Mouse (Mus musculus) hindbrain, embryonic 15.5 days (tissue): Measurements from ENCODE around the gene Mrln. TPM values are rescaled to one million over a fixed set of nuclear protein-coding genes. Genes with fewer than 3 reads are reported as not detected.

Source experiments
- ATAC-seq: fragments of 200-750 bp; cut with Nextera tagmentation; 2 replicates; pipeline ENCODE4 v1.8.0; 2017; ENCODE audit warnings: low read depth, moderate number of reproducible peaks, moderate TSS enrichment; ENCODE audit not compliant: low FRiP score
- H3K27ac ChIP-seq: fragments of 300-500 bp; sonication (generic); replicated peaks from 2 replicates; pipeline ENCODE4 v1.5.1; 2015; ENCODE audit warnings: mild to moderate bottlenecking, inconsistent platforms
- H3K27me3 ChIP-seq: fragments of 300-500 bp; sonication (generic); 2 replicates; pipeline ENCODE4 v1.6.1; 2015; ENCODE audit warnings: control low read depth, inconsistent platforms
- H3K36me3 ChIP-seq: fragments of 300-500 bp; sonication (generic); 2 replicates; pipeline ENCODE4 v1.6.1; 2015; ENCODE audit warnings: control low read depth, inconsistent platforms
- H3K4me1 ChIP-seq: fragments of 300-500 bp; sonication (generic); replicated peaks from 2 replicates; pipeline ENCODE4 v1.6.1; 2015; ENCODE audit warnings: control low read depth, inconsistent platforms
- H3K4me2 ChIP-seq: fragments of 300-500 bp; sonication (generic); 2 replicates; pipeline ENCODE4 v1.6.1; 2015; ENCODE audit warnings: moderate library complexity, mild to moderate bottlenecking, inconsistent platforms
- H3K4me3 ChIP-seq: fragments of 300-500 bp; sonication (generic); 2 replicates; pipeline ENCODE4 v1.5.1; 2015; ENCODE audit warnings: mild to moderate bottlenecking, inconsistent platforms
- H3K9ac ChIP-seq: fragments of 300-500 bp; sonication (generic); 2 replicates; pipeline ENCODE4 v1.6.1; 2015; ENCODE audit warnings: inconsistent platforms
- H3K9me3 ChIP-seq: fragments of 300-500 bp; sonication (generic); 2 replicates; pipeline ENCODE4 v1.6.1; 2016; ENCODE audit warnings: control low read depth, inconsistent platforms
- WGBS: fragments of 180-500 bp; shearing (Covaris S2); methylation state at CpG from one replicate; pipeline ENCODE4 v1.1.7; 2015; 5-methylcytosine and 5-hydroxymethylcytosine counted together
- polyA plus RNA-seq: library from polyadenylated mRNA; unstranded; fragments of >200 nt; fragmentation: Nextera tagmentation; extraction: Ambion mirVana; gene quantifications from 2 replicates; pipeline ENCODE4 v1.2.1, GENCODE M21; 2015

Mrln gene
- polyA plus RNA-seq, 1 experiment from 2014 or later = 2.0 TPM

DNA sequence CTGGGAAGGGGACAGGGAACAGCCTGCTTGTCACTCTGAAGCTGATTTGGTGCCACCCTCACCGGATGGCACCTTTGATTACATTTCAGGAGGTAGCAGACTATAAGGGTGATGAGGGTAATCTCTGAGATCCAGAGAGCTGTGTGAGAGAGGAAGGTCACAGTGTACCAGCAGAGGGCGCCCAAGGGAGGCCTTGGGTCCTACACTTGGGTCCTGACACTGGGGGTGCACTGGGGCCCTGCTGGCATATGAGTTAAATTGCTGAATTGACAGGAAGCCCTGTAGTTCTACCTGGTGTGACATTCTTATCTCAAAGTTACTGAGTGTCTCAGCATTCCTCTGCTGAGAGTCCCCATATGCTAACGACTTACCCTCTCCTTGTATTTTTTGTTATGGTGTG, 31.1 kb upstream of the Mrln start:
- H3K4me3 ChIP-seq = no peak overlapping the region
- peaks cover 3% of the 10 kb centered on the region; the same call in 1 of the 2 replicates for H3K36me3 ChIP-seq
- no peaks in the 10 kb centered on the region for H3K27me3 ChIP-seq
- peaks cover 11% of the 10 kb centered on the region for H3K4me1 ChIP-seq
- WGBS = 63% methylated on average over 3 of the region's 3 CpGs
- H3K9ac ChIP-seq = no peak overlapping the region
- ATAC-seq = no peak
- no peaks in the 10 kb centered on the region for H3K9me3 ChIP-seq
- H3K4me2 ChIP-seq = no peak overlapping the region
- H3K27ac ChIP-seq = no peak overlapping the region

DNA sequence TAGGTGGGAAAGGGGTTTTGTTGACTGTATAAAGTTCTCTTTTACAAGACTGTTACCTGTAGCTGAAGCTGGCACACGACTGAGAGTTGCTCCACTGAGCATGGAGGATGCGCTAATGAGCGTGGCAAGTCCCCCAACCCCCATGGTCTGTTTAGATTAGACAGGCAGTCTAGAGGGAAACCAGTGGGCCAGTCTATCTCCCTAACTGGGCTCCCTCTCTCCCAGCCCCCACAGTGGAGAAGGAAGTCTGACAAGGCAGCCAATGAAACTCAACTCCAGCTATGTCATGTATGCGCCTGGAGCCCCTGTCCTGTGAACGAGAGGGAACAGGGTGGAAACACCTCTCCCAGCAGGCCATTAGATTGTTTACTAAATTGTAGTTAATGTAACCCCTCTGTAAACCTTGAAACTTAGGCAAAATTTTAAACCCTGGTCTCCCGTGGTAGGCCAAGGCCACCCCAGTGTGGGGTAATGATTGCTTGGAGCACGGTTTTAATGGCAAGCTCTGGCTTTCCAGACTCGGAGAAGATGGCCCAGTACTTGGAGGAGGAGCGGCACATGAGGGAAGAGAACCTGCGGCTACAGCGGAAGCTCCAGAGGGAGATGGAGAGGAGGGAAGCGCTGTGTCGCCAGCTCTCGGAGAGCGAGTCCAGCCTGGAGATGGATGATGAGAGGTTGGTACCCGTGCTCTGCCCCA, 29.8 kb upstream of the Mrln start:
- peaks cover 3% of the 10 kb centered on the region; the same call in 1 of the 2 replicates for H3K36me3 ChIP-seq
- no peak overlapping the region for H3K4me3 ChIP-seq
- no peak overlapping the region for H3K27ac ChIP-seq
- 74% methylated on average over 16 of the region's 16 CpGs for WGBS
- no peak overlapping the region for H3K9ac ChIP-seq
- no peak overlapping the region for H3K4me2 ChIP-seq
- H3K9me3 ChIP-seq = no peaks in the 10 kb centered on the region
- no peak for ATAC-seq
- no peaks in the 10 kb centered on the region for H3K27me3 ChIP-seq
- no peaks in the 10 kb centered on the region for H3K4me1 ChIP-seq

DNA sequence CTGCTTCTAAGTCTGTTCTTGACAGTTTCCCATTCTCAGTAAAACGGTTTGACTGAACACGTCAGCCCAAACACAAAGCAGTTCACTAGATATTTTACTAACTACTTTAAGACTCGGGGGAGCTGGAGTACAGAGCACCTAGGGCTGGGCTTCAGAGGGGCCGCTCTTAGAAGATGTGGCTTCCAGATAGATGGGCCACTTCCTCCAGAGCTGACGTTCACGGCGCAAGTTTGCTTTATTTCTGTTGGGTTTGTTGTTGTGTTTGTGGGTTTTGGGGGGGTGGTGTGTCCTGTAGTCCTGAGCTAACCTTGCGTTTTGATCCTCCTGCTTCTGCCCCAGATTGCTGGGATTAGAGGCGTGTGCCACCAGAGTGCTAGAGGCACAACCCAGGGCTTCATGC, 23.7 kb upstream of the Mrln start:
- H3K4me2 ChIP-seq = no peak overlapping the region
- no peaks in the 10 kb centered on the region for H3K27me3 ChIP-seq
- WGBS = 92% methylated on average over 9 of the region's 9 CpGs
- H3K36me3 ChIP-seq = peaks cover 3% of the 10 kb centered on the region; the same call in 1 of the 2 replicates
- no peak overlapping the region for H3K27ac ChIP-seq
- no peak overlapping the region for H3K4me3 ChIP-seq
- H3K9ac ChIP-seq = no peak overlapping the region
- H3K9me3 ChIP-seq = no peaks in the 10 kb centered on the region
- ATAC-seq = no peak
- peaks cover 14% of the 10 kb centered on the region for H3K4me1 ChIP-seq

DNA sequence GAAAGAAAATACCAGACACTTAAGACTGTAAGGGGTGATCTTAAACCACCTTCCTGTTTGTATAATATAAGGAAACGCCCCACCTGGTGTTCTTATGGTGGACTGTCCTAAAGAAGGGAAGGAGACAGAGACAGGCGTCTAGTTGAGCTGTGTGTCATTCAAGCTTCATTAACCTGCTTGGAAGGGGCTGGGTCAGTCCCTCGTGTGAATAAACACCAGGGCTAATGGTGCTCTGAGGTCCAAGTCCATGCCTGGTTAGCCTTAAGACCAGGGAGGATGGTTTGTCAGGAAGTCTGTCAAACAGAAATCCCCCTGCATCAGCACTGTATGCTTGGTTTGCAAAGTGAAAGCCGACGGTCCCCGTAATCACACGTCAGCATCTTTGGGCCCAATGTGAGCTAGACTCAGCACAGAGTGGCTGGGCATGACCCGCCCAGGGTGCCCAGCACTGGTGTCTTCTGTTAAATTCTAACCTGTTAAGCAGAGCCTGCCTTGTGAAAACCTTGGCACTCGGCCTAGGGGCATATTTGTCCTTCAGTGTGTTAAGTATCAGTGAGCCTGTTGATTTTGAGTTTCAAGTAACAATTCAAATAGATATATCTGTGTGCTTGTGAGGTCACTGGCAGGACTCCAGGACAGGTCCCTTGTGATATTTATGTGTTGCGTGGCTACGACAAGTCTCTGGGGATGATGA, 23.0 kb upstream of the Mrln start:
- Histone ChIP-seq H3K27ac (no peak overlapping the region), H3K4me2 (no peak overlapping the region), H3K36me3 (peaks cover 3% of the 10 kb centered on the region; the same call in 1 of the 2 replicates), H3K4me1 (peaks cover 14% of the 10 kb centered on the region), H3K27me3 (no peaks in the 10 kb centered on the region), H3K9me3 (no peaks in the 10 kb centered on the region), H3K4me3 (no peak overlapping the region), H3K9ac (no peak overlapping the region)
- 83% methylated on average over 11 of the region's 11 CpGs for WGBS
- no peak for ATAC-seq

DNA sequence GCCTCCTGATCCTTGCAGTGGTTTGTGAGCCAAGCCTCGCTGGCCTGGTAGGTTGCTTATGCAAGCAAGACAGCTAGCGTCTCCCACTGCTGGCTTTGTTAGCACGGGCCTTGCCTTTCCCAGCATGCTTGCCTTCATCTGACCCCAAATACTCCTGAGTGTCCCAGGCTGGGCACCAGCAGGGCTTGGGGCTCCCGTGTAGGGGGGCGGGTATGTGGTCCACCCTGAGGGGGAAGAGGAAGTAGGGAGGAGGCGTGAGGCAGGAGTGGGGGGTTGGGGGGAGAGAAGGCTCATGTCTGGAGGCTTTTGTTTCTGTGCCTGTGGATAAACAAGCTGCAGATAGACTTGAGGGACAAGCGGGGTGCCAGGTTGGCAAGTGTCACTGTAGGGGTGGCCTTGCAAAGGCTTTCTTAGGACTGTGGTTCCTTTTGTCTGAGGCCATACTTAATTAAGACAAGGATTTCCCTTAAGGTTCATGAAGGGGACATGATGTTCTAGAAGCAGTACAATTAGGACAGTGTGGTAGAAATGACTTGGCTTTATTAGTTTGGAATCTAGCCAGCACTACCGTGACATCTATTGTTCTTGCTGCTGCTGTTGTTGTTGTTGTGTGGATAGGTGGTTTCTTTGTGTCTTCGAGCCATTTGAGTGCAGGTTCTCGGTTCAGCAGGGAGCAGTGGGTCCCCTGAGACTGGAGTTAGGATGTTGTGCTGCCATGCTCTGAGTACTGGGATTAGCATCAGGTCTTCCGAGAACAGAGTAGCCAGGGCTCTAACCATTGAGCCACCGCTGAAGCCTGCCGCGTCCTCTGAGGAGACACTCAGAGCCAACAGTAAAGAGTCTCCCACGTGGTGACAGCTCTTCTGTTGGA, 21.0 kb upstream of the Mrln start:
- Histone ChIP-seq H3K27ac (peak overlapping the region; percentile 8; the same call in 1 of the 2 replicates), H3K4me3 (no peak overlapping the region), H3K4me1 (peaks cover 14% of the 10 kb centered on the region), H3K9ac (no peak overlapping the region), H3K4me2 (no peak overlapping the region), H3K36me3 (peaks cover 4% of the 10 kb centered on the region), H3K27me3 (no peaks in the 10 kb centered on the region), H3K9me3 (no peaks in the 10 kb centered on the region)
- WGBS = 53% methylated on average over 15 of the region's 15 CpGs
- ATAC-seq = peak; percentile 43; the same call in 1 of the 2 replicates

DNA sequence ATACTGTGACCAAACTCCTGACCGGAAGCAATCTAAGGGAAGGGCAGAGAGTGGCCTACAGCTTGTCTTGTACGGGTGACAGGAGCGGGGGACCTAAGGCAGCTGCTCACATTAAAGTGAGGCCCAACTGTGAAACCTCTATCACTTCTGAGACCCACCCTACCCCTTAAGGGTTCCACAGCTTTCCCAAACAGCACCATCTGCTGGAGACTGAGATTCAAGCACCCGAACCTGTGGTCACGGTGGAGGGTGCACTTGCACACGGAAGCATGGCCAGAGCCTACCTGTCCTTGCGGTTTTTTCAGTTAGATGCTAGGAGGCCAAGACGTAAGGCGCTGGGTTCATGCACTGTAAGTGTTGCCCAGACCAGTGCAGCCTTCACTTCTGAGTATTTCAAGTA, 18.3 kb upstream of the Mrln start:
- H3K4me1 ChIP-seq = peaks cover 14% of the 10 kb centered on the region
- H3K4me3 ChIP-seq = no peak overlapping the region
- H3K9ac ChIP-seq = no peak overlapping the region
- peak; percentile 27; the same call in 1 of the 2 replicates for ATAC-seq
- 79% methylated on average over 9 of the region's 9 CpGs for WGBS
- H3K4me2 ChIP-seq = no peak overlapping the region
- H3K36me3 ChIP-seq = peaks cover 24% of the 10 kb centered on the region
- H3K27me3 ChIP-seq = no peaks in the 10 kb centered on the region
- no peaks in the 10 kb centered on the region for H3K9me3 ChIP-seq
- H3K27ac ChIP-seq = no peak overlapping the region

DNA sequence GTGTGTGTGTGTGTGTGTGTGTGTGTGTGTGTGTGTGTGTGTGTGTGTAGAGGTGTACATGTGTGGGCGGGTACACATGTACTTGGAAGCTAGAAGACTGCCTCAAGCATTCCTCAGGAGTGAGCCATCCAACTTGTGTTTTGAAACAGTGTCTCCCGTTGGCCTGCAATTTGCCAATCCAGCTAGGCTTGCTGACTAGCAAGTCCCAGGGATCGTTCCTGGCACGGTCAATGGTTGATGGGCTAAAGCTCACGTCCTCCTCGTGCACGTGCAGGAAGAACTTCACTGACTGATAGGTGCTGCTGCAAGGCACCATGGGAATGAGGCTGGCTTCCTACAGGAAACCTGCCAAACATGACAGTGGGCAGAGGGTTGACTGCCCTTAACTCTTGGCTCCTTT, 17.9 kb upstream of the Mrln start:
- 94% methylated on average over 7 of the region's 7 CpGs for WGBS
- Histone ChIP-seq H3K27me3 (no peaks in the 10 kb centered on the region), H3K9ac (no peak overlapping the region), H3K4me2 (no peak overlapping the region), H3K27ac (no peak overlapping the region), H3K9me3 (no peaks in the 10 kb centered on the region), H3K4me1 (peaks cover 14% of the 10 kb centered on the region), H3K4me3 (no peak overlapping the region), H3K36me3 (peaks cover 24% of the 10 kb centered on the region)
- ATAC-seq = no peak

DNA sequence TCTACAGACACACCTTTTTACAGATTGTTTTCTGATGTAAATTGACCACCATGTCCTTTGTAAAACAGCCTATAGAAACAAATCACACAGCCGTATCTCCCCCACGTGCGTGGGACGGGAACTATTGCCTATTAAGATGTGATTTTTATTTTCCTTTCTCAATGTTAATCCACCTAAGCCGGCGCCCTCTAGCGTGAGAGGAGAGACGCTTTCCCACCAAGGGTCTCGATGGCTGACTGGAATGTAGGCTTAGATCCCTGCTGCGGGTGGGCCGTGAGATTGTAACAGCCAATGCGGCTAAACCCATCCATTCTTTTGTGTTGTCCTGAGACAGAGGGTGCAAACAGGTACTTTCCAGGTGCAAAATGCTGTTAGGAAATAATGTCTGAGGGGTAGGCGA, 14.6 kb upstream of the Mrln start:
- Histone ChIP-seq H3K4me2 (no peak overlapping the region), H3K27me3 (no peaks in the 10 kb centered on the region), H3K36me3 (peaks cover 29% of the 10 kb centered on the region), H3K9me3 (no peaks in the 10 kb centered on the region), H3K4me3 (no peak overlapping the region), H3K4me1 (no peaks in the 10 kb centered on the region), H3K27ac (no peak overlapping the region), H3K9ac (no peak overlapping the region)
- no peak for ATAC-seq
- 85% methylated on average over 13 of the region's 13 CpGs for WGBS

DNA sequence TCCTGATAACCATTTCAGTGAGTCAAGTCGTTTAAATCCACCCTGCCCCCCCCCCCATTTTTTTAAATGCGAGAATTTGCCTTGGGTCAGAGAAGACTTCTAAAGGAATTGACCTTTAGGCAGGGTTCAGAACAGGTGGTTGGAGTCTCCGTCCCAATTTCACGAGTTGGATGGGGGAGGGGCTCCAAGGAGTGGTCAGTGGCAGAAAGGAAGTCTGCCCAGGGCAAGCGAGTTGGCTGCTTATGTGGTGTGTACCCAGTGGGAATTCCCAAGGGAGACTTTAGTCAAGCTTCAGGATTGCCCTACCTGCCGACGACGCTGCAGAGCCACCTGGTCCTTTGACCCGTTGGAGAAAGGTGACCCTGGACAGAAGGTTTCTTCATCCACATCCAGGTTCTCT, 10.2 kb upstream of the Mrln start:
- ATAC-seq = no peak
- H3K9me3 ChIP-seq = no peaks in the 10 kb centered on the region
- H3K27me3 ChIP-seq = no peaks in the 10 kb centered on the region
- H3K9ac ChIP-seq = no peak overlapping the region
- no peaks in the 10 kb centered on the region for H3K4me1 ChIP-seq
- no peak overlapping the region for H3K27ac ChIP-seq
- H3K36me3 ChIP-seq = peaks cover 16% of the 10 kb centered on the region
- no peak overlapping the region for H3K4me2 ChIP-seq
- no peak overlapping the region for H3K4me3 ChIP-seq
- WGBS = 72% methylated on average over 9 of the region's 9 CpGs

DNA sequence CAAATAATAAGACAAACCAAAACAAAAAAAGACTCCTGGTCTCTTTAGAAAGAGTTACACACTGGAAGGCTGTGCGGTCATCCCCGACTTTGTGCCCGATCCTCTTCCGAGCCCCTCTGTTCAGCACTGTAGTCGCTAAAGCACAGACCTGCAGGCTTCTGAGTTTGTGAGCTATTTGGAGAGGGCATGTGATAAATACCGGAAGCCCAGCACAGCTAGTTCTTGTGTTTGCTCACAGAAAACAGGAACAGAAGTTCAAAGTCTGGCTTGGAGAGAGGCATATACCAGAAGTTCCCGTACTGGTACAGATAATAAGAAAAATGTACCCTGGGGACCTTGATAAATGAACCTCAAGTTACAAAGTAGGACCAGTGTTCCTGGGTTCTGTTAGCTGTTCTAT, 9.2 kb upstream of the Mrln start:
- Histone ChIP-seq H3K36me3 (peaks cover 8% of the 10 kb centered on the region; the same call in 1 of the 2 replicates), H3K9ac (no peak overlapping the region), H3K4me3 (no peak overlapping the region), H3K9me3 (no peaks in the 10 kb centered on the region), H3K27me3 (no peaks in the 10 kb centered on the region), H3K4me2 (no peak overlapping the region), H3K4me1 (0 out of 2 replicates have a peak, but pooled peaks cover under 1% of the 10 kb centered on the region), H3K27ac (no peak overlapping the region)
- ATAC-seq = no peak
- 74% methylated on average over 7 of the region's 7 CpGs for WGBS

DNA sequence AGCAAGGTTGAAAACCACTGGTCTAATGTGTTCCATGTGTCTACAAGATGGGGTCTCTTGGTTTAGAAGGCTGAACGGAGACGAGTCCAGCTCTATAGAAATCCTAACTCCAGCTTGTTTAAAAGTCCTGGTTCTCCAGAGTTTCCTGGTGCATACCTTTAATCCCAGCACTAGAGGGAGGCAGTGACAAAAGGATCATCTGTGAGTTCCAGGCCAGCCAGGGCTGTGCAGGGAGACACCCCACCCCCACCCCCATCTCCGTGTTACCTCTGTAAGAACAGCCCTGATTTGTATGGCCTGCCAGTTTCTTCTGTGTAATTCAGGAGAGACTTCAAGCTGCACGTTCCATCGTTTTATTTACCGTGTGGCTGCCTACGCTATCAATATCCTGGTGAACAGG, 8.7 kb upstream of the Mrln start:
- Histone ChIP-seq H3K4me1 (peaks cover 5% of the 10 kb centered on the region; the same call in 1 of the 2 replicates), H3K36me3 (peaks cover 5% of the 10 kb centered on the region; the same call in 1 of the 2 replicates), H3K9me3 (no peaks in the 10 kb centered on the region), H3K27me3 (no peaks in the 10 kb centered on the region), H3K4me3 (no peak overlapping the region), H3K9ac (no peak overlapping the region), H3K27ac (no peak overlapping the region), H3K4me2 (no peak overlapping the region)
- 0 out of 2 replicates have a peak, but pooled peaks have one; percentile 54 for ATAC-seq
- WGBS = 56% methylated on average over 7 of the region's 7 CpGs

DNA sequence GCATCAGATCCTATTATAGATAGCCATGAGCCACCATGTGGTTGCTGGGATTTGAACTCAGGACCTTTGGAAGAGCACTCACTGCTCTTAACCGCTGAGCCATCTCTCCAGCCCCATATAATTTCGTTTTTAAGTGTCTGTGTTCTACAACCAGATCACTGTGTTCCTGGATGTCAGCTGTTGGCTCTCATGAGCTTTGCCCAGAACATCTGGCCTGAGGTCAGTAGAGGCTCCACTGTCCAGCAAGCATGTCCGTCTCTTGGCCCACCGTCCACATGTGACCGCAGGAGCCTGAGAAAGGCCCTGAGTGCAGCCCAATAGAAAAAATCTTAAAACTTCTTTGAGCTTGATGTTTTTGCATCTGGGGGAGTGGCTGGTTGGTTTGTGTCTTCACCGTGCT, 7.8 kb upstream of the Mrln start:
- Histone ChIP-seq H3K4me1 (peaks cover 8% of the 10 kb centered on the region; the same call in 1 of the 2 replicates), H3K27me3 (no peaks in the 10 kb centered on the region), H3K27ac (no peak overlapping the region), H3K9ac (no peak overlapping the region), H3K4me3 (no peak overlapping the region), H3K9me3 (no peaks in the 10 kb centered on the region), H3K36me3 (peaks cover 5% of the 10 kb centered on the region; the same call in 1 of the 2 replicates), H3K4me2 (no peak overlapping the region)
- 90% methylated on average over 6 of the region's 6 CpGs for WGBS
- no peak for ATAC-seq
